Mouse (Mus musculus) MEL (cell line): ENCODE data around the gene Prph. TPM values are rescaled to one million over a fixed set of nuclear protein-coding genes. Genes with fewer than 3 reads are reported as not detected.
A peak's percentile ranks its signal among the peaks of the same experiment; 100 is the strongest.

Experiments used
- DNase-seq: peaks from one replicate; pipeline ENCODE4 v3.0.0; 2011; ENCODE audit warnings: low read depth, low spot score
- H3K27ac ChIP-seq: 2 replicates; pipeline ENCODE4 v1.5.1; 2012; ENCODE audit warnings: low read depth, mild to moderate bottlenecking, control low read depth, low read length, moderate library complexity; ENCODE audit not compliant: control insufficient read depth
- H3K27me3 ChIP-seq, 2 experiments: fragments of 150-350 bp in 1 of 2; sonication (generic) in 1 of 2; 2 replicates each; pipeline ENCODE4 v1.6.1; 2012; ENCODE audit warnings: low read length in 2 of 2, mild to moderate bottlenecking in 2 of 2, improper control_type of control experiment in 1 of 2, moderate library complexity in 1 of 2; ENCODE audit not compliant: insufficient read depth in 2 of 2, control insufficient read depth in 1 of 2
- H3K36me3 ChIP-seq, 2 experiments: 2 replicates each; pipeline ENCODE4 v1.6.1; 2012 to 2014; ENCODE audit warnings: low read length in 2 of 2, improper control_type of control experiment in 1 of 2, inconsistent platforms in 1 of 2, mild to moderate bottlenecking in 1 of 2; ENCODE audit not compliant: insufficient read depth in 2 of 2, control insufficient read depth in 1 of 2
- H3K4me1 ChIP-seq, 2 experiments: fragments of 150-350 bp in 1 of 2; sonication (generic) in 1 of 2; 2 replicates each; pipeline ENCODE4 v1.6.1; 2012; ENCODE audit warnings: low read length in 2 of 2, improper control_type of control experiment in 1 of 2, mild to moderate bottlenecking in 1 of 2; ENCODE audit not compliant: insufficient read depth in 2 of 2, control insufficient read depth in 1 of 2
- H3K4me3 ChIP-seq, 2 experiments: fragments of 150-350 bp in 1 of 2; sonication (generic) in 1 of 2; 2 replicates each; pipeline ENCODE4 v1.5.1; 2012; ENCODE audit warnings: low read depth in 2 of 2, low read length in 2 of 2, mild to moderate bottlenecking in 2 of 2, moderate library complexity in 2 of 2, control low read depth in 1 of 2, improper control_type of control experiment in 1 of 2; ENCODE audit not compliant: control insufficient read depth in 1 of 2, insufficient read depth in 1 of 2
- H3K79me2 ChIP-seq: 2 replicates; pipeline ENCODE4 v1.6.1; 2012; ENCODE audit warnings: mild to moderate bottlenecking, low read length, moderate library complexity; ENCODE audit not compliant: control insufficient read depth, poor library complexity, insufficient read depth
- H3K9ac ChIP-seq: 2 replicates; pipeline ENCODE4 v1.6.1; 2012; ENCODE audit warnings: low read depth, mild to moderate bottlenecking, control low read depth, low read length, moderate library complexity; ENCODE audit not compliant: control insufficient read depth, poor library complexity, severe bottlenecking
- H3K9me3 ChIP-seq: fragments of 150-350 bp; sonication (generic); replicated peaks from 2 replicates; pipeline ENCODE4 v1.6.1; 2012; ENCODE audit warnings: mild to moderate bottlenecking, low read length, improper control_type of control experiment, moderate library complexity; ENCODE audit not compliant: insufficient read depth
- BHLHE40 ChIP-seq: IDR thresholded peaks from 2 replicates; pipeline ENCODE4 v1.6.1; 2012; ENCODE audit warnings: low read depth, mild to moderate bottlenecking, inconsistent platforms, low read length, improper control_type of control experiment, borderline replicate concordance
- CHD1 ChIP-seq: IDR thresholded peaks from 2 replicates; pipeline ENCODE4 v1.6.1; 2012; ENCODE audit warnings: low read depth, mild to moderate bottlenecking, inconsistent platforms, low read length, improper control_type of control experiment
- CTCF ChIP-seq, 3 experiments: IDR thresholded peaks in 2 of 3; conservative IDR thresholded peaks in 1 of 3; 2 replicates each; pipeline ENCODE4 v1.5.1; 2011 to 2012; ENCODE audit warnings: low read length in 3 of 3, low read depth in 2 of 3, mild to moderate bottlenecking in 2 of 3, improper control_type of control experiment in 1 of 3, inconsistent platforms in 1 of 3, mixed read lengths in 1 of 3, moderate library complexity in 1 of 3; ENCODE audit not compliant: control insufficient read depth in 1 of 3, insufficient read depth in 1 of 3, poor library complexity in 1 of 3, severe bottlenecking in 1 of 3
- E2F4 ChIP-seq: IDR thresholded peaks from 2 replicates; pipeline ENCODE4 v1.6.1; 2011; ENCODE audit warnings: low read depth, low read length, improper control_type of control experiment, borderline replicate concordance
- ELF1 ChIP-seq: IDR thresholded peaks from 2 replicates; pipeline ENCODE4 v1.6.1; 2014; ENCODE audit warnings: low read depth, mild to moderate bottlenecking, inconsistent platforms, low read length, improper control_type of control experiment, moderate library complexity
- EP300 ChIP-seq, 2 experiments: IDR thresholded peaks; 2 replicates each; pipeline ENCODE4 v1.6.1; 2011; ENCODE audit warnings: improper control_type of control experiment in 2 of 2, low read length in 2 of 2, low read depth in 1 of 2, mild to moderate bottlenecking in 1 of 2
- ETS1 ChIP-seq: IDR thresholded peaks from 2 replicates; pipeline ENCODE4 v1.6.1; 2012; ENCODE audit warnings: low read depth, mild to moderate bottlenecking, inconsistent platforms, low read length, improper control_type of control experiment, moderate library complexity
- JUND ChIP-seq: IDR thresholded peaks from 2 replicates; pipeline ENCODE4 v1.6.1; 2011; ENCODE audit warnings: low read depth, mild to moderate bottlenecking, improper control_type of control experiment, low read length
- MAFK ChIP-seq: IDR thresholded peaks from 2 replicates; pipeline ENCODE4 v1.6.1; 2011; ENCODE audit warnings: low read depth, mild to moderate bottlenecking, low read length, improper control_type of control experiment, borderline replicate concordance
- MAX ChIP-seq: IDR thresholded peaks from 2 replicates; pipeline ENCODE4 v1.6.1; 2011; ENCODE audit warnings: low read length, improper control_type of control experiment
- MEF2A ChIP-seq: IDR thresholded peaks from 2 replicates; pipeline ENCODE4 v1.6.1; 2014; ENCODE audit warnings: low read depth, mild to moderate bottlenecking, inconsistent platforms, low read length, improper control_type of control experiment; ENCODE audit not compliant: poor library complexity, insufficient replicate concordance, severe bottlenecking; ENCODE audit errors: extremely low read depth
- MXI1 ChIP-seq: IDR thresholded peaks from 2 replicates; pipeline ENCODE4 v1.6.1; 2011; ENCODE audit warnings: mild to moderate bottlenecking, low read depth, low read length, improper control_type of control experiment
- MYB ChIP-seq: IDR thresholded peaks from 2 replicates; pipeline ENCODE4 v1.6.1; 2011; ENCODE audit warnings: mild to moderate bottlenecking, low read depth, low read length, improper control_type of control experiment
- MYC ChIP-seq: IDR thresholded peaks from 2 replicates; pipeline ENCODE4 v1.6.1; 2011; ENCODE audit warnings: low read depth, mild to moderate bottlenecking, low read length, improper control_type of control experiment, moderate library complexity
- NELFE ChIP-seq: IDR thresholded peaks from 2 replicates; pipeline ENCODE4 v1.6.1; 2011; ENCODE audit warnings: low read depth, low read length, improper control_type of control experiment
- POLR2A ChIP-seq, 2 experiments: IDR thresholded peaks; 2 replicates each; pipeline ENCODE4 v1.6.1; 2011 to 2012; ENCODE audit warnings: low read length in 2 of 2, mild to moderate bottlenecking in 2 of 2, control low read depth in 1 of 2, improper control_type of control experiment in 1 of 2, low read depth in 1 of 2, moderate library complexity in 1 of 2; ENCODE audit not compliant: control insufficient read depth in 1 of 2, insufficient read depth in 1 of 2, poor library complexity in 1 of 2
- POLR2AphosphoS5 ChIP-seq: IDR thresholded peaks from 2 replicates; pipeline ENCODE4 v1.6.1; 2012; ENCODE audit warnings: low read depth, borderline replicate concordance, mild to moderate bottlenecking, inconsistent platforms, low read length, moderate library complexity, mixed read lengths
- RAD21 ChIP-seq: IDR thresholded peaks from 2 replicates; pipeline ENCODE4 v1.6.1; 2011; ENCODE audit warnings: mild to moderate bottlenecking, low read depth, low read length, improper control_type of control experiment
- RCOR1 ChIP-seq: IDR thresholded peaks from 2 replicates; pipeline ENCODE4 v1.6.1; 2012; ENCODE audit warnings: low read depth, mild to moderate bottlenecking, inconsistent platforms, low read length, improper control_type of control experiment
- SIN3A ChIP-seq: IDR thresholded peaks from 2 replicates; pipeline ENCODE4 v1.6.1; 2012; ENCODE audit warnings: low read length, improper control_type of control experiment, inconsistent platforms
- SMC3 ChIP-seq: IDR thresholded peaks from 2 replicates; pipeline ENCODE4 v1.6.1; 2011; ENCODE audit warnings: low read depth, low read length, improper control_type of control experiment
- USF1 ChIP-seq: IDR thresholded peaks from 2 replicates; pipeline ENCODE4 v1.6.1; 2014; ENCODE audit warnings: low read depth, mild to moderate bottlenecking, inconsistent platforms, low read length, improper control_type of control experiment, moderate library complexity
- USF2 ChIP-seq, 2 experiments: IDR thresholded peaks; 2 replicates each; pipeline ENCODE4 v1.6.1; 2011 to 2012; ENCODE audit warnings: improper control_type of control experiment in 2 of 2, low read length in 2 of 2, borderline replicate concordance in 1 of 2, inconsistent platforms in 1 of 2, low read depth in 1 of 2, mild to moderate bottlenecking in 1 of 2; ENCODE audit not compliant: insufficient read depth in 1 of 2
- ZKSCAN1 ChIP-seq: IDR thresholded peaks from 2 replicates; pipeline ENCODE4 v1.6.1; 2012; ENCODE audit warnings: low read depth, mild to moderate bottlenecking, inconsistent platforms, low read length, improper control_type of control experiment, moderate library complexity
- ZMIZ1 ChIP-seq: IDR thresholded peaks from 2 replicates; pipeline ENCODE4 v1.6.1; 2012; ENCODE audit warnings: low read depth, mild to moderate bottlenecking, inconsistent platforms, low read length, improper control_type of control experiment, moderate library complexity
- ZNF384 ChIP-seq: IDR thresholded peaks from 2 replicates; pipeline ENCODE4 v1.6.1; 2012; ENCODE audit warnings: low read depth, mild to moderate bottlenecking, inconsistent platforms, low read length, improper control_type of control experiment
- polyA plus RNA-seq, 2 experiments: library from polyadenylated mRNA; stranded (reverse) in 1 of 2; unstranded in 1 of 2; fragments of >175 nt in 1 of 2; fragments of >200 nt in 1 of 2; gene quantifications; 2 replicates each; pipeline versions ENCODE4 v1.2.1 to v1.2.4; 2012; ENCODE audit warnings: low replicate concordance in 2 of 2, low read depth in 1 of 2; ENCODE audit not compliant: insufficient read length in 2 of 2, insufficient read depth in 1 of 2, missing spikeins in 1 of 2
- total RNA-seq: library from RNA; depleted of rRNA; stranded (reverse); fragments of 300-350 nt; gene quantifications from 2 replicates; pipeline ENCODE4 v1.2.3, GENCODE M21; 2012

Gene Prph
- total and polyA plus RNA-seq, 3 experiments: not detected

GRCm38 (mm10) chr15:99097840-99098492 is 43.0 kb downstream of the Prph start:
- H3K27me3 ChIP-seq: no peaks in the 10 kb centered on the region
- no peak overlapping the region for H3K4me3 ChIP-seq
- peaks cover 0 to 4% of the 10 kb centered on the region in 2 experiments; a peak in 2 of 4 replicates for H3K36me3 ChIP-seq
- H3K4me1 ChIP-seq: peaks cover 0 to 11% of the 10 kb centered on the region in 2 experiments; a peak in 2 of 4 replicates
- no peak overlapping the region for H3K27ac ChIP-seq
- no peak for DNase-seq
- no peaks in the 10 kb centered on the region for H3K9me3 ChIP-seq
- H3K9ac ChIP-seq: no peak overlapping the region
- TF ChIP-seq ZKSCAN1 (no peak), BHLHE40 (no peak), CHD1 (no peak), SIN3A (no peak), ELF1 (no peak), E2F4 (no peak), ZMIZ1 (no peak), MYC (no peak), NELFE (no peak), ZNF384 (no peak), MEF2A (no peak), JUND (no peak), POLR2AphosphoS5 (no peak), SMC3 (no peak), RCOR1 (no peak), MYB (no peak)
- peaks cover 1% of the 10 kb centered on the region; the same call in 1 of the 2 replicates for H3K79me2 ChIP-seq

GRCm38 (mm10) chr15:99098493-99098861 is 43.5 kb downstream of the Prph start:
- H3K27me3 ChIP-seq: no peaks in the 10 kb centered on the region
- H3K4me3 ChIP-seq: peak overlapping the region; percentile 43 to 50; a peak in 3 of 4 replicates
- H3K9me3 ChIP-seq: no peaks in the 10 kb centered on the region

More at GRCm38 (mm10) chr15:99098493-99098861, 43.5 kb downstream of the Prph start:
- DNase-seq: no peak
- Histone ChIP-seq H3K9ac (peak overlapping the region; percentile 45), H3K27ac (no peak overlapping the region), H3K36me3 (peaks cover 0 to 4% of the 10 kb centered on the region in 2 experiments; a peak in 2 of 4 replicates), H3K4me1 (peaks cover 0 to 7% of the 10 kb centered on the region in 2 experiments; a peak in 2 of 4 replicates), H3K79me2 (peaks cover 1% of the 10 kb centered on the region; the same call in 1 of the 2 replicates)
- TF ChIP-seq RAD21 (no peak), MAFK (no peak), CTCF (IDR thresholded peaks at IDR 0.05 in 2 of 3, conservative IDR thresholded peaks at IDR 0.05 in 1 of 3; ENCODE audit: control insufficient read depth in 1 of 3, insufficient read depth in 1 of 3, low read depth in 2 of 3, low read length in 3 of 3, poor library complexity in 1 of 3, severe bottlenecking in 1 of 3) (no peak), E2F4 (no peak), USF2 (IDR thresholded peaks at IDR 0.05; ENCODE audit: borderline replicate concordance in 1 of 2, insufficient read depth in 1 of 2, low read depth in 1 of 2, low read length in 2 of 2) (no peak), EP300 (IDR thresholded peaks at IDR 0.05; ENCODE audit: low read depth in 1 of 2, low read length in 2 of 2) (no peak), MAX (no peak), USF1 (no peak), POLR2A (IDR thresholded peaks at IDR 0.05; ENCODE audit: control insufficient read depth in 1 of 2, insufficient read depth in 1 of 2, low read depth in 1 of 2, low read length in 2 of 2, poor library complexity in 1 of 2) (no peak), MXI1 (no peak), ETS1 (no peak), ZMIZ1 (no peak), NELFE (no peak), BHLHE40 (no peak)
